Mouse (Mus musculus): ENCODE data around the gene Zfp513. TPM values are rescaled to one million over a fixed set of nuclear protein-coding genes. Genes with fewer than 3 reads are reported as not detected.

Gene Zfp513
- polyA plus RNA-seq, 1 experiment from 2014 or later: 27.3 TPM

- no peaks in the 10 kb centered on the region for H3K9me3 ChIP-seq
- 84% methylated on average over 4 of the region's 4 CpGs for whole genome bisulfite sequencing
- H3K27ac ChIP-seq: no peak overlapping the region
- no peak for ATAC-seq (ENCODE audit: low FRiP score, low read depth)
- H3K4me2 ChIP-seq (replicated peaks): no peak overlapping the region
- H3K36me3 ChIP-seq: peaks cover 45% of the 10 kb centered on the region
- H3K9ac ChIP-seq: no peak overlapping the region
- no peaks in the 10 kb centered on the region for H3K27me3 ChIP-seq (replicated peaks)
- no peak overlapping the region for H3K4me3 ChIP-seq
- H3K4me1 ChIP-seq: peaks cover 10% of the 10 kb centered on the region
These were observed 13.8 kb downstream of the Zfp513 start for GRCm38 (mm10) chr5:31188223-31188840.

- Histone ChIP-seq H3K27ac (no peak overlapping the region), H3K4me3 (no peak overlapping the region), H3K4me2 (replicated peaks) (no peak overlapping the region), H3K9ac (no peak overlapping the region), H3K4me1 (no peaks in the 10 kb centered on the region), H3K27me3 (replicated peaks) (no peaks in the 10 kb centered on the region), H3K36me3 (peaks cover 22% of the 10 kb centered on the region), H3K9me3 (no peaks in the 10 kb centered on the region)
- no peak for ATAC-seq (ENCODE audit: low FRiP score, low read depth)
- 61% methylated on average over 4 of the region's 4 CpGs for WGBS
These were observed 18.4 kb downstream of the Zfp513 start for GRCm38 (mm10) chr5:31183678-31184077.

GRCm38 (mm10) chr5:31181183-31181770 lies 20.8 kb downstream of the Zfp513 start:
- no peaks in the 10 kb centered on the region for H3K9me3 ChIP-seq
- no peaks in the 10 kb centered on the region for H3K36me3 ChIP-seq
- H3K4me1 ChIP-seq: peaks cover 6% of the 10 kb centered on the region; the same call in 1 of the 2 replicates
- 95% methylated on average over 9 of the region's 9 CpGs for WGBS
- no peaks in the 10 kb centered on the region for H3K27me3 ChIP-seq (replicated peaks)
- no peak overlapping the region for H3K4me3 ChIP-seq
- H3K4me2 ChIP-seq (replicated peaks): no peak overlapping the region
- no peak overlapping the region for H3K9ac ChIP-seq
- no peak overlapping the region for H3K27ac ChIP-seq
- no peak for ATAC-seq (ENCODE audit: low FRiP score, low read depth)

GRCm38 (mm10) chr5:31179766-31180630 lies 22.1 kb downstream of the Zfp513 start, which contains the start of the genes Gm29609 and Gtf3c2:
Gm29609 (minus strand) TSS chr5:31179911.
Gtf3c2 (minus strand) TSS chr5:31180144.
- Histone ChIP-seq H3K4me2 (replicated peaks) (peak within 1 kb of the TSS; percentile 93), H3K4me3 (peak within 1 kb of the TSS; percentile 73), H3K36me3 (no peaks in the 10 kb centered on the region), H3K27me3 (replicated peaks) (no peaks in the 10 kb centered on the region), H3K9ac (peak within 1 kb of the TSS; percentile 78), H3K9me3 (no peaks in the 10 kb centered on the region), H3K4me1 (peaks cover 6% of the 10 kb centered on the region; the same call in 1 of the 2 replicates), H3K27ac (peak within 1 kb of the TSS; percentile 75)
- under 1% methylated on average over 59 of the region's 59 CpGs for WGBS
- peak; percentile 97 for ATAC-seq (ENCODE audit: low FRiP score, low read depth)

- peak overlapping the region; percentile 75; the same call in 1 of the 2 replicates for H3K27ac ChIP-seq
- H3K4me1 ChIP-seq: peaks cover 6% of the 10 kb centered on the region; the same call in 1 of the 2 replicates
- peak overlapping the region; percentile 73 for H3K4me3 ChIP-seq
- no peaks in the 10 kb centered on the region for H3K27me3 ChIP-seq (replicated peaks)
- peak overlapping the region; percentile 93 for H3K4me2 ChIP-seq (replicated peaks)
- peak; percentile 14; the same call in 1 of the 2 replicates for ATAC-seq (ENCODE audit: low FRiP score, low read depth)
- WGBS: under 1% methylated on average over 25 of the region's 25 CpGs
- peak overlapping the region; percentile 78 for H3K9ac ChIP-seq
- H3K9me3 ChIP-seq: no peaks in the 10 kb centered on the region
- peaks cover 5% of the 10 kb centered on the region for H3K36me3 ChIP-seq
These were observed 22.8 kb downstream of the Zfp513 start for GRCm38 (mm10) chr5:31179301-31179765.

- H3K36me3 ChIP-seq: peaks cover 91% of the 10 kb centered on the region
- ATAC-seq (ENCODE audit: low FRiP score, low read depth): no peak
- H3K27ac ChIP-seq: no peak overlapping the region
- H3K4me1 ChIP-seq: no peaks in the 10 kb centered on the region
- H3K27me3 ChIP-seq (replicated peaks): no peaks in the 10 kb centered on the region
- H3K9me3 ChIP-seq: no peaks in the 10 kb centered on the region
- no peak overlapping the region for H3K4me3 ChIP-seq
- 92% methylated on average over 4 of the region's 4 CpGs for WGBS
- H3K4me2 ChIP-seq (replicated peaks): no peak overlapping the region
- H3K9ac ChIP-seq: no peak overlapping the region
These were observed 33.5 kb downstream of the Zfp513 start for GRCm38 (mm10) chr5:31168630-31169029.

- Histone ChIP-seq H3K4me3 (no peak overlapping the region), H3K4me2 (replicated peaks) (no peak overlapping the region), H3K36me3 (peaks cover 85% of the 10 kb centered on the region), H3K27ac (no peak overlapping the region), H3K9ac (no peak overlapping the region), H3K9me3 (no peaks in the 10 kb centered on the region), H3K4me1 (no peaks in the 10 kb centered on the region), H3K27me3 (replicated peaks) (no peaks in the 10 kb centered on the region)
- no peak for ATAC-seq (ENCODE audit: low FRiP score, low read depth)
- 91% methylated on average over 1 of the region's 1 CpGs for WGBS
These were observed 37.2 kb downstream of the Zfp513 start for GRCm38 (mm10) chr5:31164878-31165277.

- Histone ChIP-seq H3K27me3 (replicated peaks) (no peaks in the 10 kb centered on the region), H3K4me3 (no peak overlapping the region), H3K4me1 (no peaks in the 10 kb centered on the region), H3K9ac (no peak overlapping the region), H3K9me3 (no peaks in the 10 kb centered on the region), H3K36me3 (peaks cover 87% of the 10 kb centered on the region), H3K4me2 (replicated peaks) (no peak overlapping the region), H3K27ac (no peak overlapping the region)
- no peak for ATAC-seq (ENCODE audit: low FRiP score, low read depth)
These were observed 39.6 kb downstream of the Zfp513 start for GRCm38 (mm10) chr5:31162462-31162861.

GRCm38 (mm10) chr5:31154152-31154553 lies 48.0 kb downstream of the Zfp513 start, which contains the start of gene Mpv17:
Mpv17 (minus strand) TSS chr5:31154251.
- Histone ChIP-seq H3K27ac (no peak within 1 kb of the TSS), H3K9ac (peak within 1 kb of the TSS; percentile 59), H3K9me3 (no peaks in the 10 kb centered on the region), H3K4me3 (peak within 1 kb of the TSS; percentile 66), H3K27me3 (replicated peaks) (no peaks in the 10 kb centered on the region), H3K36me3 (peaks cover 40% of the 10 kb centered on the region), H3K4me1 (peaks cover 13% of the 10 kb centered on the region), H3K4me2 (replicated peaks) (peak within 1 kb of the TSS; percentile 80)
- 0% methylated on average over 19 of the region's 19 CpGs for WGBS
- peak; percentile 90 for ATAC-seq (ENCODE audit: low FRiP score, low read depth)

- Histone ChIP-seq H3K9ac (peak overlapping the region; percentile 59), H3K27ac (no peak overlapping the region), H3K4me3 (peak overlapping the region; percentile 66), H3K36me3 (peaks cover 35% of the 10 kb centered on the region), H3K9me3 (no peaks in the 10 kb centered on the region), H3K4me2 (replicated peaks) (peak overlapping the region; percentile 80), H3K4me1 (peaks cover 13% of the 10 kb centered on the region), H3K27me3 (replicated peaks) (no peaks in the 10 kb centered on the region)
- peak; percentile 43 for ATAC-seq (ENCODE audit: low FRiP score, low read depth)
- WGBS: 43% methylated on average over 6 of the region's 6 CpGs
These were observed 48.5 kb downstream of the Zfp513 start for GRCm38 (mm10) chr5:31153516-31154151.

- no peak for ATAC-seq (ENCODE audit: low FRiP score, low read depth)
- H3K36me3 ChIP-seq: peaks cover 16% of the 10 kb centered on the region; the same call in 1 of the 2 replicates
- peaks cover 13% of the 10 kb centered on the region for H3K4me1 ChIP-seq
- H3K9me3 ChIP-seq: no peaks in the 10 kb centered on the region
- H3K27me3 ChIP-seq (replicated peaks): no peaks in the 10 kb centered on the region
- H3K4me3 ChIP-seq: no peak overlapping the region
- H3K9ac ChIP-seq: no peak overlapping the region
- no peak overlapping the region for H3K27ac ChIP-seq
- no peak overlapping the region for H3K4me2 ChIP-seq (replicated peaks)
- 96% methylated on average over 3 of the region's 3 CpGs for WGBS
These were observed 50.4 kb downstream of the Zfp513 start for GRCm38 (mm10) chr5:31151746-31152145.

All from neural tube, embryonic 12.5 days (tissue).